In genomic region chr15:7103051-7103450, GRCm38 (mm10) we compare ENCODE assay signal across 24 mouse cellular contexts. TPM values are rescaled to one million over a fixed set of nuclear protein-coding genes. Genes with fewer than 3 reads are reported as not detected.
DNase-seq lines count a peak whose midpoint lies in the region; ATAC-seq and TF ChIP-seq lines count a peak whose summit lies in the region.
"Had no signal": no experiment of that assay in that cellular context is flagged by ENCODE, and none has a peak within 500 bp of the region (broad histone marks: within the 10 kb centered on the region; RNA-seq: fewer than 3 reads in every experiment).

No protein-coding gene starts in this region.

- H3K9ac ChIP-seq in heart, embryonic 16.5 days (ENCODE audit: low read length): no peak overlapping the region
- H3K9ac ChIP-seq in midbrain, embryonic 11.5 days (ENCODE audit: low read length): no peak overlapping the region
- H3K9ac ChIP-seq: embryonic facial prominence, embryonic 12.5 days; forebrain, embryonic 13.5 days; forebrain, embryonic 15.5 days; forebrain, postnatal 0 days had no signal

- H3ac ChIP-seq in myocyte (ENCODE audit: control insufficient read depth, insufficient read length): no peak overlapping the region

- H3K4me3 ChIP-seq in heart, embryonic 16.5 days (ENCODE audit: low read length): no peak overlapping the region
- H3K4me3 ChIP-seq in myocyte: no peak overlapping the region
- no peak overlapping the region for H3K4me3 ChIP-seq in midbrain, embryonic 11.5 days (ENCODE audit: low read depth, low read length)
- H3K4me3 ChIP-seq: embryonic facial prominence, embryonic 10.5 days; embryonic facial prominence, embryonic 12.5 days; forebrain, embryonic 13.5 days; forebrain, embryonic 15.5 days had no signal

- CTCF ChIA-PET in Patski (lab: Charles Lee): interaction anchor here (1.0 kb wide), 1 partner anchor 33 kb away, joined by 3 read pairs; no protein-coding TSS in a partner anchor

- ATAC-seq in heart, embryonic 16.5 days (replicated peaks; ENCODE audit: extremely low read depth, insufficient read depth, low FRiP score): 0 out of 2 replicates have a peak, but pooled peaks have one; percentile 32
- ATAC-seq in Patski: peak; percentile 61
- ATAC-seq in midbrain, embryonic 11.5 days (ENCODE audit: low FRiP score): no peak
- ATAC-seq: CD4-positive, CD25-positive, alpha-beta regulatory T cell, adult 4 months; forebrain, embryonic 13.5 days; forebrain, embryonic 15.5 days; forebrain, postnatal 0 days had no signal

- H3K9me3 ChIP-seq in heart, embryonic 16.5 days (replicated peaks; ENCODE audit: control insufficient read depth, low read length): no peaks in the 10 kb centered on the region
- no peaks in the 10 kb centered on the region for H3K9me3 ChIP-seq in midbrain, embryonic 11.5 days (ENCODE audit: control insufficient read depth, low read length)
- H3K9me3 ChIP-seq: embryonic facial prominence, embryonic 10.5 days; embryonic facial prominence, embryonic 12.5 days; forebrain, embryonic 13.5 days; forebrain, embryonic 15.5 days; G1E had no signal

- no peak overlapping the region for H3K27ac ChIP-seq in heart, embryonic 16.5 days (ENCODE audit: low read length)
- no peak overlapping the region for H3K27ac ChIP-seq in midbrain, embryonic 11.5 days (ENCODE audit: low read depth, low read length)
- H3K27ac ChIP-seq: embryonic facial prominence, embryonic 10.5 days; embryonic facial prominence, embryonic 12.5 days; forebrain, embryonic 13.5 days; forebrain, embryonic 15.5 days had no signal

- H3K4me1 ChIP-seq in heart, embryonic 16.5 days (ENCODE audit: control insufficient read depth, insufficient read depth, low read length): peaks cover 7% of the 10 kb centered on the region; the same call in 1 of the 2 replicates
- H3K4me1 ChIP-seq in midbrain, embryonic 11.5 days (ENCODE audit: control insufficient read depth, insufficient read depth, low read length): no peaks in the 10 kb centered on the region
- H3K4me1 ChIP-seq: embryonic facial prominence, embryonic 10.5 days; embryonic facial prominence, embryonic 12.5 days; forebrain, embryonic 13.5 days; forebrain, embryonic 15.5 days had no signal

- in situ Hi-C loops in Patski (cut with MboI; ENCODE audit: low pct_unique_long_range_greater_than_20kb): no loop called here

- WGBS in heart, embryonic 16.5 days: 54% methylated on average over 2 of the region's 2 CpGs
- WGBS in midbrain, embryonic 11.5 days: 80% methylated on average over 2 of the region's 2 CpGs

- H3K27me3 ChIP-seq in heart, embryonic 16.5 days (ENCODE audit: control insufficient read depth, insufficient read depth, low read length): no peaks in the 10 kb centered on the region
- H3K27me3 ChIP-seq in Patski (no peaks in the 10 kb centered on the region), myocyte (ENCODE audit: control insufficient read depth, insufficient read depth, insufficient read length) (no peaks in the 10 kb centered on the region)
- no peaks in the 10 kb centered on the region for H3K27me3 ChIP-seq in midbrain, embryonic 11.5 days (ENCODE audit: control insufficient read depth, insufficient read depth, low read length)
- H3K27me3 ChIP-seq: CH12.LX; embryonic facial prominence, embryonic 12.5 days; forebrain, embryonic 13.5 days; forebrain, embryonic 15.5 days had no signal

- H3K79me2 ChIP-seq in myocyte (ENCODE audit: control insufficient read depth, insufficient read depth): no peaks in the 10 kb centered on the region

- no peak for TF ChIP-seq POLR2A in myocyte (IDR thresholded peaks at IDR 0.05; ENCODE audit: insufficient read length, low read depth)

- DNase-seq in heart, postnatal 36 days: no peak
- peak; percentile 70 for DNase-seq in Muller cell, postnatal 12 days (ENCODE audit: inconsistent ontology term)
- DNase-seq in Patski (ENCODE audit: low read depth, low spot score): peak; percentile 15
- DNase-seq in frontal cortex, adult 2 months (ENCODE audit: extremely low spot score in 1 of 2, low spot score in 1 of 2): no peak
- no peak for DNase-seq in midbrain, embryonic 11.5 days (ENCODE audit: low spot score, missing footprints)
- DNase-seq: adrenal gland, adult 2 months; adrenal gland, postnatal 10 days; adrenal gland, postnatal 25 days; cerebellum, adult 11 months; cerebellum, adult 18-20 months; cerebellum, adult 8-10 months; cerebellum, adult 9-11 months; cerebellum, postnatal 14 days; cerebellum, postnatal 36 days; forebrain, postnatal 0 days had no signal

- no peak overlapping the region for H3K4me2 ChIP-seq in heart, embryonic 16.5 days (ENCODE audit: low read depth, low read length)
- no peak overlapping the region for H3K4me2 ChIP-seq in myocyte (ENCODE audit: low read depth)
- no peak overlapping the region for H3K4me2 ChIP-seq in midbrain, embryonic 11.5 days
- H3K4me2 ChIP-seq: embryonic facial prominence, embryonic 12.5 days; forebrain, embryonic 13.5 days; forebrain, embryonic 15.5 days had no signal

- intact Hi-C loops in heart, postnatal 36 days (cut with DNase I): no loop called here

- POLR2A ChIA-PET in Patski (lab: Charles Lee): interaction anchor here (0.5 to 0.7 kb wide), 2 partner anchors 11 to 40 kb away, joined by 3 read pairs; no protein-coding TSS in a partner anchor

- H3K36me3 ChIP-seq in heart, embryonic 16.5 days (ENCODE audit: control insufficient read depth, insufficient read depth): no peaks in the 10 kb centered on the region
- H3K36me3 ChIP-seq in myocyte (ENCODE audit: control insufficient read depth, insufficient read depth): no peaks in the 10 kb centered on the region
- H3K36me3 ChIP-seq in midbrain, embryonic 11.5 days (ENCODE audit: control insufficient read depth, insufficient read depth, low read length): no peaks in the 10 kb centered on the region
- H3K36me3 ChIP-seq: embryonic facial prominence, embryonic 10.5 days; embryonic facial prominence, embryonic 12.5 days; forebrain, embryonic 15.5 days; G1E had no signal

- no peak for TF ChIP-seq CTCF in Patski (IDR thresholded peaks at IDR 0.05)

TF ChIP-seq in myocyte, 11 proteins besides CTCF, POLR2A, EP300 and RAD21:
- no peak for TF ChIP-seq E2F4 (IDR thresholded peaks at IDR 0.05; ENCODE audit: insufficient read depth)
- no peak for TF ChIP-seq REST (IDR thresholded peaks at IDR 0.05; ENCODE audit: insufficient read depth, insufficient read length)
- no peak for TF ChIP-seq POLR2AphosphoS2 (IDR thresholded peaks at IDR 0.05; ENCODE audit: insufficient read length, low read depth)
- TF ChIP-seq MYOG (IDR thresholded peaks at IDR 0.05; ENCODE audit: control insufficient read depth in 1 of 3, insufficient read depth in 1 of 3, insufficient read length in 2 of 3, low read depth in 2 of 3): no peak
- no peak for TF ChIP-seq MAX (IDR thresholded peaks at IDR 0.05; ENCODE audit: low read depth)
- peak; percentile 13 for TF ChIP-seq USF1 (IDR thresholded peaks at IDR 0.05; ENCODE audit: low read depth)

RNA-seq across cellular contexts. Expression of gene Lifr, which starts 12.6 kb away (rescaled TPM):
- 22.4 and 24.0 TPM in 2 replicates for polyA plus RNA-seq in heart, embryonic 16.5 days (2015; fragmentation: Nextera tagmentation; extraction: Ambion mirVana)
- 10 to 100 TPM; 57.7 to 60.9 TPM for total RNA-seq in heart, postnatal 36 days (2021)
- polyA plus RNA-seq in Patski (2021) (47.1 TPM), myocyte (2012; fragmentation: generic; extraction: Trizol) (14.8 TPM)
- 16.9 and 17.6 TPM in 2 replicates for polyA plus RNA-seq in frontal cortex, adult 2 months (2012; rRNA removed)
- polyA plus RNA-seq in midbrain, embryonic 11.5 days (2014; fragmentation: Nextera tagmentation; extraction: Ambion mirVana): 16.5 and 17.5 TPM in 2 replicates
- polyA plus RNA-seq: G1E had no signal

Comparison
In these comparisons a context has a peak if more than half of its experiments do, and no peak if none do; other contexts are left out.
1. DNase-seq: peak in Muller cell, postnatal 12 days (single experiment) and Patski (single experiment); none in heart, postnatal 36 days (0 of 2), frontal cortex, adult 2 months (0 of 2) and midbrain, embryonic 11.5 days (single experiment).